Mouse (Mus musculus) liver (tissue): ENCODE data around the gene Mapkbp1.

ENCODE experiments used
- DNase-seq: peaks from one replicate; pipeline ENCODE4 v3.0.0-alpha.2; 2020; ENCODE audit warnings: mixed read lengths

The Mapkbp1 gene

DNA sequence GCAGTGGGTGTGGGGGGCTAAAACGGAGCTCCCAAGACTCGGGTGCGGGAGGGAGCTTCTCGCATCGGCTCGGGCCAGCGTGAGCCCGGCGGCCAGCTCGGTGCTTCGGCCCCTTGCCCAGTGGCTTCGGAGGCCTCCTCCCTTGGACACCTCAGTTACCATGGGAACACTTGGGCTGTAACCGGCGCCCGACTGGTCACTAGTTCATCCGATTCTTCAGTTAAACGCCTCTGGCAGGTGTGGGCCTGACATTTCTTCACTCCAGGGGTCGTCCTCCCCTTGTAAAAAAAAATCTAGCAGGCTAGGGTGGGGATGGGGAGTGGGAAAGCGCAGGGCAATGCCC is at the start of gene Mapkbp1:
Gene Mapkbp1, plus strand, starts transcription at position 163 of the 343 bp plus-strand sequence.
- no peak for DNase-seq

- no peak for DNase-seq
Observed at GRCm38 (mm10) chr2:119970571-119970970, 1.9 kb upstream of the Mapkbp1 start.

- DNase-seq = no peak
Observed at GRCm38 (mm10) chr2:119971316-119971715, 1.2 kb upstream of the Mapkbp1 start.

GRCm38 (mm10) chr2:119971837-119972536 is 512 bp upstream of the Mapkbp1 start:
- peak; percentile 96 for DNase-seq

- no peak for DNase-seq
Observed at GRCm38 (mm10) chr2:119980343-119980986, 8.0 kb downstream of the Mapkbp1 start.

GRCm38 (mm10) chr2:119981631-119982030 is 9.1 kb downstream of the Mapkbp1 start:
- no peak for DNase-seq

GRCm38 (mm10) chr2:119985871-119986270 is 13.4 kb downstream of the Mapkbp1 start:
- no peak for DNase-seq

DNA sequence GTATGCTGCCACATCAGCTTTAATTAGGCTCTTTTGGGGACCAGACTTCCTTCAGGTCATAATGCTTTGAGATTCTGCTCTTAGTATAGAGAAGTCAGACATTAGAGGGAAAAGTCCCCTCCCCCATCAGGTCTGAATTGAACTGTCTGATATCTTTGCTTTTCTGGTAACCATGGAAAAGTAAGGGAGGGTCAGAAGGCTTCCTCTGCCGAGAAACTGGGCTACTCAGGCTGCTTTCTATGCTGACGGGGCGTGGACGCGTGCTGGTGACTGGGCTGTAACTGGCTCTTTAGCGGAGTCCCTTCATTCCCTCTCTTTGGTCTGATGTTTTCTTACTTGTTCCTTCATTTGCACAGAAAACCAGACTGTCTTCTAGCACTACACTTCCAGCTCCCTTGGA is 13.9 kb downstream of the Mapkbp1 start:
- no peak for DNase-seq

DNA sequence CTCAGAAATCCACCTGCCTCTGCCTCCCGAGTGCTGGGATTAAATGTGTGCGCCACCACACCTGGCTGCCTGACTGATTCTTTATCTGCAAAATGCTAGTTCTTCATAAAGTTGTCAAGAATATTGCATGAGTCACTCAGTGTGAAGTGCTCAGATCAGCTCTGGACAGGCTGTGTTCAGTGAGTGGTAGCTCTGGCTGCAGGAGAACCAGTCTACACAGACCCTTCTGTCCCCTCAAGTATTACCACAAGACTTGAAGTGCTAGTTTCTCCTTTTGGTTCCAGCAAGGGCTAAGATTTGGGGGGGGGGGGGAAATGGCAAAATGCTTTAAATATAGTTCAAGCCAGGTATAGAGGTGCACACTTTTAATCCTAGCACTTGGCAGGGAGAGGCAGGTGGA is 14.9 kb downstream of the Mapkbp1 start:
- no peak for DNase-seq

- no peak for DNase-seq
Observed at GRCm38 (mm10) chr2:119988952-119989351, 16.5 kb downstream of the Mapkbp1 start.

GRCm38 (mm10) chr2:119990881-119991280 is 18.4 kb downstream of the Mapkbp1 start:
- DNase-seq = no peak

DNA sequence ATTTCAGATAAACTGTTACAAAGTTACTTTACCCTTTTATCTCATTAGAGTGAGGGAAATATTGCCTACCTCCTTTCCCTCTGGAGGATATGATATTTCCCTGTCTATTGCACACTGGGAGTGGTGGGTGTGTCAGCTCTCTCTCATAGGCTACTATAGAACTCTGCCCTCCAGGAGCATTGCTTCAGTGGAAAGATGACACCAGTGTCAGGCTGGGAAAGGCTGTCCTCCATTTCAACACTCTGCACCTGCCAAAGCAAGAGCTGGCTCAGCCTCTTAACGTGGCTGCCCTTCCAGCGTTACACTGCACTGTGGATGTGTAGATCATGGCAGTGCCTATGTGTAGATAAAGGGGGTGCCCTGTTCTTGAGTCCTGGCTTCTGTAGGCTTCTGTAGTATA is 19.9 kb downstream of the Mapkbp1 start:
- no peak for DNase-seq

- DNase-seq = no peak
Observed at GRCm38 (mm10) chr2:119993515-119993914, 21.0 kb downstream of the Mapkbp1 start.

GRCm38 (mm10) chr2:119994839-119995238 is 22.3 kb downstream of the Mapkbp1 start:
- DNase-seq = no peak

DNA sequence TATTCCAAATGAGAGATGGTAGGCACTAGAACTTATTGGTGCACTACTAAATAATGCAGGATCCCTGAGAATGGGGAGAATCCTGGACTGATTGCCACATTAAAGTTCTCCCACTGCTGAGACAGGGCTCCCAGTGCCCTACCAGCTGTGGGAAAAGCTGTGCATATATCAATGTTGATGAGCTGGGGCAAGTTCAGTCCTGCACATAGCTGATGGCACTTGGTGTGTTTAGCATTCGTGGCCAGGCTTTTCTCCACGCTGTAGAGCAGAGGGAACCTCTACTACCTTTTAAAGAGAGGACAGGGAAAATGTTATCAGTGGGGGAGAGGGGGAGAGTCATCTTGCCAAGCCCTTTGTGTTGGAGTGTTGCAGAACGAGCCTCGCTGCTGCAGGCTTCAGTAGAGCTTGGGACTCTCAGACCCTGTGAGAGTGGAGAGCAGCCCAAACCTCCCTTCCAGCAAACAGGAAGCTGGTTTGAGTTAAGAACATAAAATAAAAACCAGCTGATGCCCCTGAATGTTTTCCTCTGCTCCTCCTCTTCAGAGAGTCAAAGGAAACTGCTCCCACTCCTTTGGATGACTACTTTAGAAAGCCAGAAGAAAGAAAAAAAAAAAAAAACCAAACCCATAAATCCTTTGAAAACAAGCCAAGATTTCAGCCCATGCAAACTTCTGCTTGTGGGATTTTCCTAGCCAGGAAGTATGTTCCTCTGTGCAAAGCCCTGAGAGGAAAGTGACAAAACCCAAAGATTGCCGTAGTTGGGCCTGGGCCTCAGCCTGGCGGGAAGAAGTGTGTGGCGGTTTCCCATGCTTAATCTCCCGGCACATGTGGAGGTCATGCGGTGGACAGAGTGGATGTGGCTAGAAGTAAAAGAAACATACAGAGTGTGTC is 23.1 kb downstream of the Mapkbp1 start:
- DNase-seq = no peak

GRCm38 (mm10) chr2:119997354-119997753 is 24.9 kb downstream of the Mapkbp1 start:
- DNase-seq = no peak

- DNase-seq = no peak
Observed at GRCm38 (mm10) chr2:119999731-120000130, 27.2 kb downstream of the Mapkbp1 start.

DNA sequence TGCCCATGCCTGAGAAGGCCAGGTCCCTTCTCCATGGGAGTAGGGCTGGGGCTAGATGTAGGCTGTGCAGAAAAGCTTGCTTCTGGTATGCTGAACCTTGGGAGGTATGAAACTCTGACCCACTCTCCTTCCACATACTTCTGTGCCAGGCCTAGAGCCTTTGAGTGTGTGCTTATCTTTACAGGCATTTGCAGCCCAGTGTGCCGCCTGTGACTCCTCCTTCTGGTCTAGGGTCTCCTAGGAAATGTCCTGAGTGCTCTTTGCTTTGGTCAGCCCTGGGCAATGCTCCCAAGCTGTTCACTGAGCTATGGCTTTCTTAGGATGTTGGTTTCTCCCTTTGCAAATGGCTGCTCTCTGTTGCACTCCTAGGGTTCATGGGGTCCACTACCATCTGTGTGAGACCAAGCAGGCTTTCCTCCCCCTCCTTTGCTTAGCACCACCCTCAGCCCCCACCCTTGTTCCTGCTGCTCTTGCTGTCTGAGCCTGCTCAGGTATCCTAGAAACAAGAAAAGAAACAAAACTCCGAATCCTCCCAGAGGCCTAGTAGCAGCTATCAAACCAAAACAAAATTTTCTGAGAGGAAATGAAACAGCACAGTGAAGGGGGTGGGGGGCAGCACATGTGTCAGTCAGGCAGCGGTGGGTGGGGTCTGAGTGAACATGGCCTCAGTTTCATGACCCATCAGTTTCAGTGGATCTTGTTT is 28.5 kb downstream of the Mapkbp1 start:
- DNase-seq = no peak

DNA sequence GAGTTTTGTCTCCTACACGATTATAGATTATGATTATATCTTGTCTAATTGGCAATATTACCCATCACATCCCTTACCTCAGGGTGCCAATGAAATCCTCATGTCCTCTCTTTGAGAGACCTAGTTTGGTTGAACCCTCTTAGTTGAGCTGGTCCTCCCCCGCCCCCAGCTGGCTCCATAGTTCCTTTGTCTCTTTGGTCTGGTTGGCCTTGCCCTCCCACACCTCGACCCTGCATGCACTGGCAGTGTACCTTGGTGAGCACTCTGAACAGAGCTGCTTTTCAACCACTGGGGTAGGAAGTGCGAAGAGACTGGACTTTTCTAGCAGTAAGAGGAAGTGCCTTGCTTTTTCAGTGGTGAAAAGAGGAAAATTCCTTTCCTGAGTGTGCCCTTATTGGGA is 29.5 kb downstream of the Mapkbp1 start:
- no peak for DNase-seq

- DNase-seq = no peak
Observed at GRCm38 (mm10) chr2:120003970-120004369, 31.5 kb downstream of the Mapkbp1 start.

- DNase-seq = no peak
Observed at GRCm38 (mm10) chr2:120006696-120007095, 34.2 kb downstream of the Mapkbp1 start.

- DNase-seq = no peak
Observed at GRCm38 (mm10) chr2:120007680-120008210, 35.2 kb downstream of the Mapkbp1 start.

DNA sequence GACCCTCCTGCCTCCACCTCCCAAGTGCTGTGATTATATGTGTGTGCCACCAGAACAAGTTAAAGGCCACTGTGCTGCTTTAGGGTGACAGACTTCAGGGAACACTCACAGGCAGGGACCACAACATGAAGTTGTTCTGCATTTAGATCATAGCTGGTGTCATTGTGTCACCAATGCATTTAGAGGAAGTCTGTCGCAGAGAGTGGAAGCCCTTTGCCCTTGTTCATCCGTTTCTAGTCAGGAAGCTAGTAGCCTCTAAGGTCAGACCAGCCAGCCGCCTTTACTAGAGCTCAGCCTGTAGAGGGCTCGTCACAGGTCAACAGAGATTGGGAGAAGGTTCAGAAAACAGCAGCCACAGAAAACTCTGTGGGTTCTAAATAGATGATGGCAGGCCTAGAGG is 36.2 kb downstream of the Mapkbp1 start:
- DNase-seq = peak; percentile 28
